Mouse (Mus musculus) cerebral cortex, adult 2 months (tissue): Measurements from ENCODE around the gene Hip1.

Experiments used
- WGBS: fragments of 180-500 bp; shearing (Covaris S2); methylation state at CpG from one replicate; pipeline ENCODE4 v1.1.7; 2018; 5-methylcytosine and 5-hydroxymethylcytosine counted together

The Hip1 gene

DNA sequence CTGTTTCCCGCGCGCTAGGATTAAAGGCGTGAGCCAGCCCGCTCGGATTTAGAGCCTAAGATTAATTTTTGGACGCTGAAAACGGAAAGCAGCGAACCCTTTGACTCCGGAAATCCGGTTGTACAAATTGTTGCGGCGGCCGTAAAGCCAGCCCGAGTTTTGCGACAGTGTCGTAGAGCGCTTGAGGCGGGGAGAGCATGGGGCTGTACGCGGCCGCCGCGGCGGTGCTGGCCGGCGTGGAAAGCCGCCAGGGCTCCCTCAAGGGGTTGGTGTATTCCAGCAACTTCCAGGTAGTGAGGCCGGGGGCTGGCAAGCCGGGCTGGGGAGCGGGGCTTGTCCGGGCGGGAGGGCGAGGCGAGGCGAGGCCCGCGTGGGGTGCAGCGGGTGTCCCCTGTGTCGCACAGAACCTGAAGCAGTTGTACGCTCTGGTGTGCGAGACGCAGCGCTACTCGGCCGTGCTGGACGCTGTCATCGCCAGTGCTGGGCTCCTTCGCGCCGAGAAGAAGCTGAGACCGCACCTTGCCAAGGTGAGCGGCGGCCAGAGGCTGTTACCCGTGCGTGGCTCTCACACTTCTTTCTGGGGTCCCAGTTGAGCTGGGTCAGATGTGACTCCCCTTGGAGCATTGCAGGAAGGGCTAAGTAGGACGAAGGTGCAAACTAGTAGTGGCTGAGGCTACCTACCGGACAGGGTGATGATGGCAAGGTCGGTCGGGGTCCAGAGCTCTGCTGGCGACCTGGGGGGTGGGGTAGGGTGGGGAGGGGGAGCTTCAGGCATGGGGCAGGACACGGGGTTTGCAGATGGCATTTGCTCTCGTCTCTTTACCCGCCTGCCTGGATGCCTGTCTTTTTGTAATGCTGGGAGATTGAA is 174.9 kb downstream of the Hip1 start, which contains the start of gene Nsun5:
Gene Nsun5 (plus strand): TSS at position 167 of the 868 bp plus-strand sequence.
- under 1% methylated on average over 64 of the region's 64 CpGs for WGBS

GRCm38 (mm10) chr5:135369196-135369595 is 175.7 kb downstream of the Hip1 start:
- WGBS, result 59% methylated on average over 9 of the region's 9 CpGs

DNA sequence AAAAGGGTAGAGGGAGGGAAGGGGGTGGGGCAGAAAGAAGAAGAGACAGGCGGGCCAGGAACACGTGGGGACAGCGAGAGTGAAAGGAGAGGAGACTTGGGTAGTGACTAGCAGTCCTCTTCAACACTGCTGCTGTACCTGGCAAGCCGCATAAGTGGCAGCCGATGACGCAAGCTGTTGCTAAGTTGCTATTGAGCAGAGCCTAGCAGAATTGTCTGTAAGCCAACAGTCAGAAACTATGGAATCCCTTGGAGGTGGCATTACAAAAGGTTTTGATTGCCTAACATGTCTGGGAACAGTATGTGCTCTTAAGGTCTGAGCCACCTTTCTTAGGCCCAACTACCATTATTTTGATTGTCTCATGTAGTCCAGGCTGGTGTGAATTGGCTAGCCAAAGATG is 176.6 kb downstream of the Hip1 start:
- WGBS, result 57% methylated on average over 6 of the region's 6 CpGs

DNA sequence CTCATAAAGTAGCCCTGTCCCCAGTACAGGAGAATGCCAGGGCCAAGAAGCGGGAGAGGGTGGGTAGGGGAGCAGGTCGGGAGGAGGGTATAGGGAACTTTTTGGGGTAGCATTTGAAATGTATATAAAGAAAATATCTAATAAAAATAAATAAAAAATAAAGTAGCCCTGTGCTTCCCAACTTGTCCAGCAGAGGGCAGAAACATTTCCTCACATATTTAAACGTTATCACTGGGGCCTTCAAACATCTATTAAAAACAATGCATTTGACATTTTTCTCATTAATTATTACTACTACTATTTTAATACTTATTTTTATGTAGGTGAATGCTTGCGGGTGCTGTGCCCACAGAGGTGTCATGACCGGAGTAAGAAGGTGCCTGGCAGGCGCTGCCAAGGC is 177.1 kb downstream of the Hip1 start:
- WGBS, result 49% methylated on average over 6 of the region's 6 CpGs

- WGBS, result 29% methylated on average over 12 of the region's 12 CpGs
Measured at GRCm38 (mm10) chr5:135363540-135363939, 181.4 kb downstream of the Hip1 start.

GRCm38 (mm10) chr5:135362572-135362971 is 182.3 kb downstream of the Hip1 start:
- WGBS, result 83% methylated on average over 3 of the region's 3 CpGs

- WGBS, result 87% methylated on average over 2 of the region's 2 CpGs
Measured at GRCm38 (mm10) chr5:135359772-135360171, 185.1 kb downstream of the Hip1 start.

DNA sequence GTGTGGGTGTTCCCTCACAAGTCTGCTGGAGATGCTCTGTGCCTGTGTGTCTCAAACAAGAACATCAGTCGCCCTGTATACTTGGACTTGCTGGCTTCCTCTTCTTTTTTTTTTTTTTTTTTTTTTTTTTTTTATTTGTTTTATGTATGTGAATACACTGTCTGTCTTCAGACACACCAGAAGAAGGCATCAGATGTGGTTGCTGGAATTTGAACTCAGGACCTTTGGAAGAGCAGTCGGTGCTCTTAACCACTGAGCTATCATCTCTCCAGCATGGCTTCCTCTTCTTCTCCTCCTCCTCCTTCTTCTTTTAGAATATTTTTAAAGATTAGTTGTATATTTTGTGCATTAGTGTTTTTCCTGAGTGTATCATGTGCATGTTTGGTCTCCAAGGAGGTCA is 187.4 kb downstream of the Hip1 start:
- 76% methylated on average over 2 of the region's 2 CpGs for WGBS
